Mouse (Mus musculus): ENCODE data around the gene Fbp1.
"Not testable (repeated sequence)": the region's sequence is repeated elsewhere in the genome, so short reads cannot be mapped to it uniquely, and the experiment has no call there.

Gene Fbp1

GRCm38 (mm10) chr13:62887712-62888441 is at the start of gene Fbp1:
Gene Fbp1, minus strand, starts transcription at chr13:62888282.
- no peak for DNase-seq

DNA sequence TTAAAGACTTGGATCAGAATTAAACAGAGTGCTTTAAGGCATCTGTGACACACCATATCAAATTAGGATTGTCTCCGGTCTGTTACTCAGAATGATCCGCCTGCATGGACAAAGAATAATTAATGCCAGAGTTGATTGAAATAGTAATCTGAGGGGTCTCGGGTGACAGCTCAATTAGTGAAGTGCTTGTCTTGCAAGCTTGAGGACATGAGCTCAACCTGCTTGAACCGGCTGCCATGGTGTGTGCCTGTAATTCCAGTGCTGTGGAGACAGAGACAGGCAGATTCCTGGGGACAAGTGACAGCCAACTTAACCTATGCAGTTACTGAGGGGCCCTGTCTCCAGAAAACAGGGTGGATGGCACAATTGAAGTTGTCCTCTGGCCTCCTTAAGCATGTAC is 44.4 kb upstream of the Fbp1 start:
- no peak for DNase-seq

- DNase-seq, result no peak
Measured at GRCm38 (mm10) chr13:62929766-62930389, 41.8 kb upstream of the Fbp1 start.

- DNase-seq, result not testable (repeated sequence)
Measured at GRCm38 (mm10) chr13:62929144-62929543, 41.1 kb upstream of the Fbp1 start.

DNA sequence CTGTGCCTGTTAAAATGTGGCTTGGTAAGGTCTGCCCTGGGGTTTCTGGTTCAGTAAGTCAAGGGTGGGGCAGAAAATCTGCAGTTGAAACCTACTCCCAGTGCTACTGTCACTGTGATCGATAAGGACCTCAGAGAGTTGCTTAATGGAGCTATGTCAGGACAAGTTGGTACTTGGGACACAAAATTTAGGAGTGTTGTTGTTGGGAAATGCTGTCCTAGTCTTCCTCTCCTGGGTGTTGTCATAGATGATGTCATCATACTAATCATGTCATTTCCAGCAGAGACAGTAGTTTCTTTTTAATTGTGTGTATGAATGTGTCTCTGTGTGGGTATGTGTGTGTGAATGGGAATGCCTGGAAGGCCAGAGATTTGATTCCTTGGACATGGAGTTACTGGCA is 39.4 kb upstream of the Fbp1 start:
- DNase-seq, result no peak

- peak; percentile 4 for DNase-seq
Measured at GRCm38 (mm10) chr13:62926479-62926878, 38.4 kb upstream of the Fbp1 start.

DNA sequence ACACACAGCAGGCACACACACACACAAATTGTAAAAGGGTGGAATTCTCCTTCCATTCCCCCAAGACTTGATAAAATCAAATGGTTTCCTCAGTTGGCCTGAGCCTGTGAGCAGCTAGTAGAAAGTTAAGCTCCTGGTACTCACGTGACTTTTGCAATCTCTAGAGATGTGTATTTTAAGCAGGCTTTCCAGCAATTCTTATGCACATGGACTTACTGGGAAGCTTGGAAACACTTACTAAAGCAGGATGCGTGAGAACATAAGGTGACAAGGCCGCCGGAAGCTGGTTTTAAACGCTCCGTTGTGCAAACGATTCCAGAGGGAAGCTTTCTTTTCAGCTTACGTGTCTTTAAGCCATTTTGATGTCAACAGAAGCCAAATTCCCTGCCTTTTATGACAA is 35.1 kb upstream of the Fbp1 start:
- no peak for DNase-seq

GRCm38 (mm10) chr13:62922645-62923044 is 34.6 kb upstream of the Fbp1 start:
- no peak for DNase-seq

GRCm38 (mm10) chr13:62919647-62920341 is 31.7 kb upstream of the Fbp1 start:
- peak; percentile 56 for DNase-seq

- no peak for DNase-seq
Measured at GRCm38 (mm10) chr13:62917416-62918110, 29.5 kb upstream of the Fbp1 start.

DNA sequence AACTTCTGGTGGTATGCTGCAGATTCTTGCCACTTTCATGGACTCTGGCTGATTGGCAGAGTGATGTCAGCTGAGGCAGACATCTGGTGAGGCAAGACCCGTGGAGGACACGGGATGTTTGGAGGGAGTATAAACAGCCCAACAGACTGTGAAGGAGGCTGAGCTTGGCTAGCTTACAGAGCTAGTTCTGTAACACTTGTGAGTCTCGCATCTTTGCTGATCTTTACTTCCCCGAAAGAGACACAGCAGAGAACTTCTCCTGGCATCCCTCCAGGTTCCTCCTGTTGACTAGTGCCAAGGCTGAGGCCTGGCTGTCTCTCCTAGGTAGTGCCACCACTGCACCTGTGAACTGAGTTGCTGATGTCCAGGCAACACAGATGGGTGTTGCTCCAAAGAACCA is 28.6 kb upstream of the Fbp1 start:
- no peak for DNase-seq

- DNase-seq, result no peak
Measured at GRCm38 (mm10) chr13:62911575-62911974, 23.5 kb upstream of the Fbp1 start.

DNA sequence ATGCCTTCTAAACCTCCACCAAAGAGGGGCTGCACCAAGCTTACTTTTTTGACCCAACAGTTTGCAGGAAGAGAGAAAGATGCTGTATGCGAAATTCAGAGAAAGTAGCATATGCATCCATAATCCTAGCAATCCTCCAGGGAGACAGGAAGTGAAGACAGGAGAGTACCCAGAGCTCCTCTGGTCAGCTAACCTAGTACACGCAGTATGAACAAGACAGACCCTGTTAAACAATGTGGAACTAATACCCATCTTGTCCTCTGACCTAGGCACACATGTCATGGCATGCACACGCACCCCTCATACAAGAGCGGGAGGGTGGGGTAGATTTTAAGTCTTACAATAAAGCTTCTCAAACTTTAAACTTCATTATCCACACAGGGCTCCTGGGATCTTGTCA is 22.1 kb upstream of the Fbp1 start:
- no peak for DNase-seq

DNA sequence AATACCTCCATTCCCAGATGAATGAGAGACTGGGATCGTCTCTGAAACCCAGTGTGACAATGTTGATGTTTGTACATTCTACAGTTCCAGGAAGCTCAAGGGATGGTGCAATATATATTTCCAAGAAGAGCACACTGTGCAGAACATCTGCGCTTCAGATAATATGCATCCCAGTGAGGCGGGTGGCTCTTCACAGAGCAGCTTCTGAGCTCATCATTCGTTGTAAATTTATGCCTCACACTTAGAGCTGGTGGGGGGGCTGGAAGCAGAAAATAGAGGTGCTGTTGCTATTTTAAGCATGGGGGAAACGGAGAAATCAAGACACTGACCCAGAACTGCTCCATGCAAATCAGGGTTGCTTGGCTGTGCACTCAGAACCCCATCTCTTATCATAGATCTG is 21.7 kb upstream of the Fbp1 start:
- DNase-seq, result no peak

DNA sequence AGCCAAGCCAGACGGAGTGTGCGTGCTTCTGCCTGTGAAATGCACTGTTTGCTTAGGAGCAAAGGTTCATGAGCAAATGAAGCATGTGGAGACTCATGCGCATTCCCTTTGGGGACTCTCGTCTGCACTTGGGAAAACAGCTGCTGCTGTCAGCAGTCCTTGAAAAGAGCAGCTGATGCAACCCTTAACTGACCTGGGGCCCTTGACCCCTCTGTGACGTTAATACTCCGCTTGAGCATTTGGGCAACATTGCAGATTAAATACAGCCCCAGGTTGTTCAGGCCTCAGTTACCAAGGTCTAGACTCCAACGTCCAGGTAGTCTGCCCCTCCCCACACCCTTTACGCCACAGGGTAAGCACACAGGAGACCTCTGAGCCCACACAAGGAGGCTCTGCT is 20.1 kb upstream of the Fbp1 start:
- DNase-seq, result no peak

- no peak for DNase-seq
Measured at GRCm38 (mm10) chr13:62907527-62908162, 19.6 kb upstream of the Fbp1 start.

DNA sequence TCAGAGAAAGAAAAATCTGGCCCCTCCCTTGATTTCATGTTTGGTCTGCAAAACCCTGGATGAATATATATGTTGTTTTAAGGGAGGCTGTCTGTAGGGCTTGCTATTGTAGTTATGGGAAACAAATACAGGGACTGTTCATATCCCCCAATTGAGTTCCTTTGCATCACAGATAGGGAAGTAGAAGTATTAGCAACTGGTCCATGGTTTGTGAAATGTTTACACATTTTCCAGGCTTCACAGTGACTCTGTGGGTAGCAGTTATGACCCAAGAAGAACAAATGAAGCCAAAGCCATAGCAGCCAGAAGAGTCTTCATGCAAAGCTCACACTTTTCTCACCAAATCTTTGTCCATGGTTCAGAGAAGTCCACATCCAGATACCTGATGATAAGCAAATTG is 13.1 kb upstream of the Fbp1 start:
- no peak for DNase-seq

DNA sequence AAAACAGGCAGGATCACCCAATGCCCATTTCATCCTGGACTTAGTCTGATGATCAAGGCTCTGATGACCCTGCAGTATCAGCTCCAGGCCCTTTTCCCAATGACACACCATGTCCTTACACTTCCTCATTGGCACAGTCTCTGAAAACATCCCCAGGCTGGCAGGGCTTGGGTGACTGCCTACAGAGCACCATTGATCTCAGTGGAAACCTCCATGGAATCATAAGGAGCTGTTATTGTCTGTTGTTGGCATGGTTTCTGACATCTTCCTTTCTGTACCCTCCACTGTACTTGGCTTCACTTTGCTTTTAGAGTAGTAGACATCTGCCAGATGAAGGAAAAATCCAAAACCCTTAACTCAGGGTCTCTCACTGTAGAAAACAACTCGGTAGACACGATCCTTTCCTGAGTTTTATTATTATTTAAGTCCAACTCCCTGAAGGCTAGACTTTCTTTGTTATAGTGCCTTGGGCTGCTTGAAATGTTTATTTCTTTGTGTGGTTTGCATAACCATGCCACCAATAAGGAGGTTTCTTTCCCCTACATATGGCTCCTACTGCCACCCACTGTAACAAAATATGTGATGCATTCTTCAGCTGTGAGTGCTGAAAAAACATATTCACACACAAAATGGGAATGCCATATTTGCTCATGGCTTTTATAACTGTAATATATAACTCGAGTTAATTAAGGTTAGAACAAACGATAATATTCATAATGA is 10.0 kb upstream of the Fbp1 start:
- peak; percentile 1 for DNase-seq

DNA sequence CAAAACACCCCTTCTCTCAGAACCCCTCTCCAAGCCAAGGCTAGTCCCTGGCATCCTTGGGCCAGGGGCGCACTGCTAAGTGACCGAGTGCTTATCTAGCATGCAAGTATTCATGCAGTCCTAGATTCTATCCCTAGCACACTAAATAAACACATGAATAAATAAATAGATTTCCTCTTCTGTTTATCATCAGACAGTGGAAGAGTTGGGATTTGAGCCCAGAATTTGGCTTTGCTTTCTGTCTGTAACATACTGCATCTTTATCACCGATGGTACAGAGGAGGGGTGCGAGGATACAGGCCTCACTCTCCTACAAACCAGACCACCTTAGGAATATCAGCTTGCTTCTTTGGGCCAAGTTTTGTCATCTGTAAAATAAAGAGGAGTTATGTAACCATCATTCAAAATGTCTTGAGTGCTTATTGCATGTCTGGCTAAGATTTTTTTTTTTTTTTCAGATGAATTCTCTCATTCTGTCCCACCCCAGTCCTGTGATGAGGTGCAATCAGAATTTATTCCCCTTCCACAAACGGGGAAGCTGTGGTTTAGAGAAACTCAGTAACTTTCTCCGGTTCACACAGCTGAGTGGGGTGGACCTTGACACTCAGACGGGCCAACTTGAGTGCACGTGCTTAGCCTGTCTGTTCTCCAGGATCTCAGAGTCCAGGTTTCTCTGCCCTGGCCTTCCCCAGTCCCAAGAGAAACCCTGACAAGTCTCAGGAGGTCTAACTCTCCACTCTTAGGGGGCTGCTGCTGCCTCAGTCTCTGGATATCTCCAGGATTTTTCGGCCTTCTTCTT is 5.2 kb upstream of the Fbp1 start:
- no peak for DNase-seq

- DNase-seq, result no peak
Measured at GRCm38 (mm10) chr13:62889311-62889710, 1.2 kb upstream of the Fbp1 start.

DNA sequence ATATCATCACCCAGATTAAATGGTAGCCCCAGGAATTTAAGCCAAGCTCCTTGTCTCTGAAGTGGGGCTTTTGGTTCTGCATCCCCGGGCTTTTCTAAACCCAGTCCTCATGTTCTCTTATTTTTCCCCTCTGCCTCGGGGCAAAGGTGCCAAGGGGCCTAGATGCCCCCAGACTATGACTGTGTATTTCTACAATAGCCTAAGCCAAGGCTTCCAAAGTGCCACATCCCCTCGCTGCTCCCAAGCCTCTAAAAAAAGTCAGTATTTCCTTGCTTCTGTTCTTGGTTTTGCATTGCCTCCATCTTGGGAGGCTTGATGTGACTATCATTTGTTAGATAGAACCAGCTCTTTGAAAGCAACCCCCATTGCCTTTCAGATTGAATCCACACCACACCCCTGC is 3.5 kb downstream of the Fbp1 start:
- DNase-seq, result no peak

- DNase-seq, result no peak
Measured at GRCm38 (mm10) chr13:62883925-62884324, 4.2 kb downstream of the Fbp1 start.

All from cerebellum, adult 11 months (tissue).